Mouse (Mus musculus): ENCODE measurements around the gene Zfp260. TPM values are rescaled to one million over a fixed set of nuclear protein-coding genes. Genes with fewer than 3 reads are reported as not detected.

Gene Zfp260
- polyA plus RNA-seq, 1 experiment: 16.5 TPM

- DNase-seq (ENCODE audit: low read depth): no peak
These were observed 27.6 kb downstream of the Zfp260 start for GRCm38 (mm10) chr7:30122188-30122530.

DNA sequence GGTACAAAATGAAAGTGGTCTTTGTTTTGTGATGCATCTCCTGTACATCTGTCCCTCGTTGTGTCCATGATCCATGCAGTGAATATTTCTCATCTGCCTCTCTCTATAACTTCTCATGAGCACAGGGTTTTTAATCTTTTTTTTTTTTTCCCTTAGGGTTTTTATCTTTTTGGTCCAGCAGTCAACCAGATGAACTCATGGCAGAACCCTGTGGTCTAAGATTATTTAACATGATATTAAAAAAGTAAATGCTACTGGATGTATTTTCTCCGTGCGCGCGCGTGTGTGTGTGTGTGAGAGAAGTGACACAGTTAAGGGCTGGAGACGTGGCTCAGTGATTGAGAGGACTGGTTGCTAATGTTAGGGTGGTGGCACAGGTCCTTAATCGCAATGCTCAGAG, 35.3 kb downstream of the Zfp260 start:
- no peak for DNase-seq (ENCODE audit: low read depth)

GRCm38 (mm10) chr7:30132396-30132795, 37.8 kb downstream of the Zfp260 start:
- DNase-seq (ENCODE audit: low read depth): no peak

GRCm38 (mm10) chr7:30136826-30137225, 42.2 kb downstream of the Zfp260 start:
- no peak for DNase-seq (ENCODE audit: low read depth)

DNA sequence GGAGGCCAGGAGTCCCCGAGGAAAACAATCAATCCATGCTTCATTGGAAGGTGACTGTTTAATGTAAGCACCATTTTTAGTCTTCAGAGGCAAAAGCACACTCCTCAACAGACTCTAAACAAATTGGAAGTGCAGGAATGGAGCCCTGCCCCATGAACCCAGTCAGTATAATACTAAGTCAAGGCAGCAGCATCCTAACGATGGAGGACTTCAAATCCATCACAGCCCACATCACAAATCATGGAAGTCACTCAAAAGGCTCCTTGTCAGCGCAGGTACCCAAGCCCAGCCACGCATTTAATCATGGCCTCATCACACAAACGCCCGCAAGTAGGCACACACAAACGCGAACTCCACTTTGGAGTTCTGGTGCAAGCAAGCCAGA, 48.6 kb downstream of the Zfp260 start:
- DNase-seq (ENCODE audit: low read depth): no peak

- DNase-seq (ENCODE audit: low read depth): no peak
These were observed 49.1 kb downstream of the Zfp260 start for GRCm38 (mm10) chr7:30143555-30144209.

- DNase-seq (ENCODE audit: low read depth): no peak
These were observed 52.4 kb downstream of the Zfp260 start for GRCm38 (mm10) chr7:30147011-30147410.

DNA sequence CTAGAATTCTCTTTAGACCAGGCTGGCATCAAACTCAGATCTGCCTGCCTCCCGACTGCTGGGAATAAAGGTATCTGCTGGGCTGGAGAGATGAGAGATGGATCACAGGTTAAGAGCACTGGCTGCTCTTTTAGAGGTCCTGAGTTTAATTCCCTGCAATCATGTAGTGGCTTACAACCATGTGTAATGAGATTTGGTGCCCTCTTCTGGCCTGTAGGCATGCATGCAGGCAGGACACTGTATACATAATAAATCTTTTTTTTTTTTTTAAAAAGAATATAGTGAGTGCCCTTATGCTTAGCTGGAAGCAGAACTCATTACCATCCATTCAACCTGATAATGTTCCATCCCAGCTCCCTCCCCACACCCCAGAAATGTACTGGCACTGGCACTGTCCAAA, 59.5 kb downstream of the Zfp260 start:
- DNase-seq (ENCODE audit: low read depth): no peak

DNA sequence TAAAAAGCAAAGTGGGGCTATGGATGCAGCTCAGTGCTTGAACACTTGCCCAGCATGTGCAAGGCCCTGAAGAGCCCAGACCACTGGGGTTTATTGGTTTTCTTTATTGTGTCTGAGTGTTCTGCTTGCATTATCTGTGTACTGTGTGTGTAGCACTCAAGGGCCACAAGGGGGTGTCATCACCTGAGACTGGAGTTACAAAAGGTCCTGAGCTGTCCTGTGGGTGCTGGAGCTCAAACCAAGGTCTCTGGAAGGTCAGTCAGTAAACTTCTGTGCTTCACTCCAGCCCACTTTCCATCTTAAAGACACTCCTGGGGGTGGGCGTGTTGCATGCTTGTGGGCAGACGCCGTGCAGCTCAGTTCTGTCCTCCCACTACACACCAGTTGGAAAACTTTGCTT, 60.9 kb downstream of the Zfp260 start:
- no peak for DNase-seq (ENCODE audit: low read depth)

Other genes with a start within 250 kb of the Zfp260 start
- 0.20 and 0.37 TPM in 2 replicates for gene Zfp940, start 241.1 kb upstream of the Zfp260 start, polyA plus RNA-seq (2012; rRNA removed)
- gene Zfp420, start 234.8 kb upstream of the Zfp260 start, polyA plus RNA-seq (2012; rRNA removed): 2.0 and 2.1 TPM in 2 replicates
- gene Zfp27, start 188.2 kb upstream of the Zfp260 start, polyA plus RNA-seq (2012; rRNA removed): 2.9 and 3.5 TPM in 2 replicates
- gene Zfp383, start 186.6 kb upstream of the Zfp260 start, polyA plus RNA-seq (2012; rRNA removed): 2.3 and 2.5 TPM in 2 replicates
- gene Zfp74, start 140.7 kb upstream of the Zfp260 start, polyA plus RNA-seq (2012; rRNA removed): 5.4 and 5.7 TPM in 2 replicates
- 4.4 and 5.2 TPM in 2 replicates for gene Zfp568, start 110.8 kb upstream of the Zfp260 start, polyA plus RNA-seq (2012; rRNA removed)
- gene Zfp14, start 43.4 kb upstream of the Zfp260 start, polyA plus RNA-seq (2012; rRNA removed): 5.3 and 6.1 TPM in 2 replicates
- gene Zfp82, start 21.9 kb upstream of the Zfp260 start, polyA plus RNA-seq (2012; rRNA removed): 0.11 and 0.27 TPM in 2 replicates
- gene Gm26920, start 4.4 kb upstream of the Zfp260 start, polyA plus RNA-seq (2012; rRNA removed): 0.15 and 0.46 TPM in 2 replicates
- gene Zfp566, start 4.2 kb upstream of the Zfp260 start, polyA plus RNA-seq (2012; rRNA removed): 2.9 and 3.0 TPM in 2 replicates
- 0.82 and 2.0 TPM in 2 replicates for gene Zfp382, start 27.2 kb downstream of the Zfp260 start, polyA plus RNA-seq (2012; rRNA removed)
- 16.4 and 18.3 TPM in 2 replicates for gene Zfp146, start 75.0 kb downstream of the Zfp260 start, polyA plus RNA-seq (2012; rRNA removed)
- gene Cox7a1, start 89.4 kb downstream of the Zfp260 start, polyA plus RNA-seq (2012; rRNA removed): 7.4 and 16.8 TPM in 2 replicates
- gene Capns1, start 104.0 kb downstream of the Zfp260 start, polyA plus RNA-seq (2012; rRNA removed): 854 and 1,031 TPM in 2 replicates
- gene Polr2i, start 137.2 kb downstream of the Zfp260 start, polyA plus RNA-seq (2012; rRNA removed): 127 and 134 TPM in 2 replicates
- 63.0 and 64.8 TPM in 2 replicates for gene Tbcb, start 137.5 kb downstream of the Zfp260 start, polyA plus RNA-seq (2012; rRNA removed)
- not detected in 2 replicates for gene Ovol3, start 140.9 kb downstream of the Zfp260 start, polyA plus RNA-seq (2012; rRNA removed)
- gene Thap8, start 185.3 kb downstream of the Zfp260 start, polyA plus RNA-seq (2012; rRNA removed): 0.96 and 1.3 TPM in 2 replicates
- gene Wdr62, start 185.6 kb downstream of the Zfp260 start, polyA plus RNA-seq (2012; rRNA removed): 28.2 and 30.8 TPM in 2 replicates
- 6.3 and 12.5 TPM in 2 replicates for gene Clip3, start 197.0 kb downstream of the Zfp260 start, polyA plus RNA-seq (2012; rRNA removed)
- 102 and 105 TPM in 2 replicates for gene Alkbh6, start 213.9 kb downstream of the Zfp260 start, polyA plus RNA-seq (2012; rRNA removed)
- 5.4 and 7.2 TPM in 2 replicates for gene Syne4, start 220.0 kb downstream of the Zfp260 start, polyA plus RNA-seq (2012; rRNA removed)
- 1.1 and 1.7 TPM in 2 replicates for gene E130208F15Rik, start 227.0 kb downstream of the Zfp260 start, polyA plus RNA-seq (2012; rRNA removed)
- gene Sdhaf1, start 229.1 kb downstream of the Zfp260 start, polyA plus RNA-seq (2012; rRNA removed): 16.8 and 17.2 TPM in 2 replicates

Data from gonadal fat pad, adult 2 months (tissue).